In the genomic region with DNA sequence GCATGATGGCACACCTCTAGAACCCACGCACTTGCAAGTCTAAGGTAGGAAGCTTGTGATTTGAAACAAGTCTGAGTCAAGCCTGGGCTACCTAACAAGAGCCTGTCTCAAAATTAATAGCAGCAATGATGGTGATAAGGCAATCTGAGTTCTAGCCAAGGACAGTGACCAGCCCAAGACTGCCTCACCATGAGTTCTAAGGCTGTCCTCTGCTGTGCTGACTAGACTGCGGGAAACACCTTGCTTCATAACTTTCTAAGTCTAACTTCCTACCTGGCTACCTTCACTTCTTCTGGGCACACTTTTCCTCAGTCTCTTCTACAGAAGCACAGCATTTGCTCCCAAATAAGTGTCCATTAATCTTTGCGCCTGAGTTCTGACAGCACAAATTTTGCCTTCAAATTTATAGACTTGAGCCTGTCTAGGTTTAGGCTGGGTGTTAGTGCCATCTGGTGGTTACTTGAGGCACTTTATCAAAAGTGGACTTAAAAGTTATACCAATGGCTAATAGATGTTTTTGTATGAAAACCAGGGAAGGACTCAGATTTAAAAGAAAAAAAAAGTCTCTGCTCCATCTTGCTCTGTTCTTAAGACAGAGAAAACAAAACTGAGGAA, we compare ENCODE assay signal across 8 mouse cellular contexts. TPM values are rescaled to one million over a fixed set of nuclear protein-coding genes. Genes with fewer than 3 reads are reported as not detected.
A peak's percentile ranks its signal among the peaks of the same experiment; 100 is the strongest.
DNase-seq lines count a peak whose midpoint lies in the region; ATAC-seq and TF ChIP-seq lines count a peak whose summit lies in the region.

No protein-coding gene starts in this region.

- H3K27ac ChIP-seq in heart, embryonic 11.5 days (ENCODE audit: low read depth, low read length), result no peak overlapping the region
- no peak overlapping the region for H3K27ac ChIP-seq in CH12.LX (ENCODE audit: insufficient read depth, low read depth)
- no peak overlapping the region for H3K27ac ChIP-seq in limb, embryonic 10.5 days

- no peak for ATAC-seq in heart, embryonic 11.5 days (replicated peaks; ENCODE audit: insufficient number of reproducible peaks, low FRiP score, low TSS enrichment)
- ATAC-seq in monocyte, adult 5-6 weeks (replicated peaks; ENCODE audit: insufficient number of reproducible peaks, low FRiP score, low TSS enrichment, poor library complexity, severe bottlenecking), result no peak; the same call in 1 of the 2 replicates

- 70% methylated on average over 3 of the region's 3 CpGs for WGBS in heart, embryonic 11.5 days (ENCODE audit: insufficient replicate concordance)
- 78% methylated on average over 3 of the region's 3 CpGs for WGBS in limb, embryonic 10.5 days

- in situ Hi-C loops in CH12.LX (cut with MboI; ENCODE audit: low pct_ligation_motif_present, low pct_unique_long_range_greater_than_20kb, low sequenced_read_pairs), result loop anchor here (5.0 to 25.0 kb wide), 2 partner anchors 91 to 461 kb away; no protein-coding TSS in a partner anchor

- peak; percentile 9 to 55 for DNase-seq in heart, postnatal 14 days
- peak; percentile 75 for DNase-seq in 3T3-L1 (ENCODE audit: low read depth, low spot score)
- DNase-seq in CH12.LX (ENCODE audit: extremely low read depth), result peak; percentile 60
- DNase-seq in embryo, embryonic 10.5 days (ENCODE audit: low spot score), result peak; percentile 74
- peak; percentile 34 for DNase-seq in limb, embryonic 10.5 days (ENCODE audit: low spot score)
- DNase-seq in retina, embryonic 14.5 days (ENCODE audit: low spot score), result peak; percentile 78

- TF ChIP-seq POLR2A in CH12.LX (IDR thresholded peaks at IDR 0.05; ENCODE audit: low read depth, low read length), result no peak

- intact Hi-C loops in heart, postnatal 14 days (cut with DNase I), result loop anchor here (2.0 to 5.0 kb wide), 2 partner anchors 94 to 451 kb away; no protein-coding TSS in a partner anchor

- TF ChIP-seq RAD21 in CH12.LX (IDR thresholded peaks at IDR 0.05; ENCODE audit: low read depth, low read length), result peak; percentile 94

- H3K36me3 ChIP-seq in heart, embryonic 11.5 days (ENCODE audit: control insufficient read depth, insufficient read depth, low read length), result no peaks in the 10 kb centered on the region
- peaks cover 3 to 20% of the 10 kb centered on the region in 2 experiments for H3K36me3 ChIP-seq in CH12.LX (replicated peaks in 1 of 2; ENCODE audit: control insufficient read depth in 1 of 2, insufficient read depth in 1 of 2, low read length in 1 of 2)
- H3K36me3 ChIP-seq in limb, embryonic 10.5 days, result no peaks in the 10 kb centered on the region

- dilution Hi-C loops in CH12.LX (cut with MboI; ENCODE audit: extremely low pct_ligation_motif_present, extremely low pct_unique_long_range_greater_than_20kb, low sequenced_read_pairs), result no loop called here

- no peak overlapping the region for H3K4me2 ChIP-seq in heart, embryonic 11.5 days
- H3K4me2 ChIP-seq in CH12.LX (ENCODE audit: insufficient read depth, low read depth, poor library complexity, severe bottlenecking), result no peak overlapping the region

- no peaks in the 10 kb centered on the region for H3K27me3 ChIP-seq in heart, embryonic 11.5 days (ENCODE audit: control insufficient read depth, insufficient read depth, low read length)
- no peaks in the 10 kb centered on the region for H3K27me3 ChIP-seq in CH12.LX (replicated peaks)
- no peaks in the 10 kb centered on the region for H3K27me3 ChIP-seq in limb, embryonic 10.5 days (ENCODE audit: low read depth, poor library complexity, severe bottlenecking)

- no peaks in the 10 kb centered on the region for H3K9me3 ChIP-seq in heart, embryonic 11.5 days (replicated peaks; ENCODE audit: control insufficient read depth, low read length)
- H3K9me3 ChIP-seq in CH12.LX (replicated peaks; ENCODE audit: low read length), result no peaks in the 10 kb centered on the region
- no peaks in the 10 kb centered on the region for H3K9me3 ChIP-seq in limb, embryonic 10.5 days (replicated peaks)

- H3K4me1 ChIP-seq in heart, embryonic 11.5 days (ENCODE audit: control insufficient read depth, insufficient read depth, low read length), result no peaks in the 10 kb centered on the region
- peaks cover 4 to 19% of the 10 kb centered on the region in 2 experiments; a peak in 3 of 4 replicates for H3K4me1 ChIP-seq in CH12.LX (ENCODE audit: control insufficient read depth in 1 of 2, insufficient read depth in 2 of 2)
- no peaks in the 10 kb centered on the region for H3K4me1 ChIP-seq in limb, embryonic 10.5 days

- no peak for TF ChIP-seq EP300 in CH12.LX (IDR thresholded peaks at IDR 0.05; ENCODE audit: low read length)

- H3K9ac ChIP-seq in heart, embryonic 11.5 days (ENCODE audit: low read depth, low read length), result no peak overlapping the region
- no peak overlapping the region for H3K9ac ChIP-seq in CH12.LX (ENCODE audit: insufficient read depth, low read depth)

- TF ChIP-seq CTCF in CH12.LX (conservative IDR thresholded peaks at IDR 0.05 in 1 of 2, IDR thresholded peaks at IDR 0.05 in 1 of 2; ENCODE audit: low read depth in 2 of 2, low read length in 2 of 2), result peak; percentile 51 to 92

- H3K4me3 ChIP-seq in heart, embryonic 11.5 days (ENCODE audit: low read depth, low read length), result no peak overlapping the region
- no peak overlapping the region for H3K4me3 ChIP-seq in CH12.LX (replicated peaks in 1 of 3; ENCODE audit: low read depth in 2 of 3, low read length in 2 of 3, poor library complexity in 1 of 3)
- no peak overlapping the region for H3K4me3 ChIP-seq in limb, embryonic 10.5 days

- H3K79me2 ChIP-seq in CH12.LX (replicated peaks; ENCODE audit: control insufficient read depth, extremely low read depth, insufficient read depth, poor library complexity, severe bottlenecking), result no peaks in the 10 kb centered on the region

TF ChIP-seq in CH12.LX, 34 proteins besides CTCF, POLR2A, EP300 and RAD21:
- TF ChIP-seq IRF4 (IDR thresholded peaks at IDR 0.05; ENCODE audit: low read depth, low read length), result no peak
- 0 out of 2 replicates have a peak, but pooled peaks have one; percentile 25 for TF ChIP-seq MAZ (IDR thresholded peaks at IDR 0.05; ENCODE audit: low read depth, low read length)
- TF ChIP-seq NELFE (IDR thresholded peaks at IDR 0.05; ENCODE audit: low read depth, low read length), result peak; percentile 38; the same call in 1 of the 2 replicates
- TF ChIP-seq ZC3H11A (IDR thresholded peaks at IDR 0.05; ENCODE audit: low read depth, low read length), result peak; percentile 77
- no peak for TF ChIP-seq ZMIZ1 (IDR thresholded peaks at IDR 0.05; ENCODE audit: low read depth, low read length)
- TF ChIP-seq MAFK (IDR thresholded peaks at IDR 0.05; ENCODE audit: insufficient replicate concordance, low read length), result no peak
- no peak for TF ChIP-seq TCF12 (IDR thresholded peaks at IDR 0.05; ENCODE audit: low read depth, low read length)
- peak; percentile 12; the same call in 1 of the 2 replicates for TF ChIP-seq ZNF384 (IDR thresholded peaks at IDR 0.05; ENCODE audit: low read depth, low read length)
- no peak for TF ChIP-seq USF1 (IDR thresholded peaks at IDR 0.05; ENCODE audit: low read depth, low read length)
- 0 out of 2 replicates have a peak, but pooled peaks have one; percentile 18 for TF ChIP-seq HCFC1 (IDR thresholded peaks at IDR 0.05; ENCODE audit: low read depth, low read length)
- peak; percentile 89 for TF ChIP-seq SMC3 (IDR thresholded peaks at IDR 0.05; ENCODE audit: low read depth, low read length)

RNA-seq across cellular contexts. Expression of gene Stat1, which starts 20.5 kb away (rescaled TPM):
- 10 to 100 TPM; 22.2 to 22.7 TPM for total RNA-seq in heart, postnatal 14 days (2021)
- 28.5 and 31.2 TPM in 2 replicates for polyA plus RNA-seq in heart, embryonic 11.5 days (2014; fragmentation: Nextera tagmentation; extraction: Ambion mirVana)
- total RNA-seq in CH12.LX (2012; rRNA removed) (119 and 143 TPM in 2 replicates), CH12.LX (2014; rRNA removed) (179 and 190 TPM in 2 replicates)
- 94.6 and 101 TPM in 2 replicates for polyA plus RNA-seq in CH12.LX (2012; ENCODE audit: insufficient read length, low read depth)
- 7.2 and 10.5 TPM in 2 replicates for polyA plus RNA-seq in limb, embryonic 10.5 days (2016; fragmentation: Nextera tagmentation; extraction: Ambion mirVana)
- 167 to 238 TPM (median 182 TPM) in 3 replicates for total RNA-seq in monocyte, adult 5-6 weeks (2017)
